14 mouse cellular contexts compared by ENCODE assay signal in genomic region chr1:185749251-185749650, GRCm38 (mm10).
"Had no signal": no experiment of that assay in that cellular context is flagged by ENCODE, and none has a peak within 500 bp of the region (broad histone marks: within the 10 kb centered on the region; RNA-seq: fewer than 3 reads in every experiment).

No protein-coding gene starts in this region.

- H3K27ac ChIP-seq: midbrain, embryonic 10.5 days; midbrain, embryonic 12.5 days; neural tube, embryonic 12.5 days; stomach, embryonic 15.5 days; stomach, postnatal 0 days had no signal

- ATAC-seq: midbrain, embryonic 16.5 days had no signal

- H3K9ac ChIP-seq: lung, embryonic 14.5 days; midbrain, embryonic 12.5 days; neural tube, embryonic 12.5 days; stomach, embryonic 15.5 days had no signal

- H3K4me3 ChIP-seq: midbrain, embryonic 10.5 days; midbrain, embryonic 12.5 days; neural tube, embryonic 12.5 days; stomach, embryonic 15.5 days had no signal

- H3K9me3 ChIP-seq: midbrain, embryonic 10.5 days; midbrain, embryonic 12.5 days; neural tube, embryonic 12.5 days; stomach, embryonic 15.5 days had no signal

- H3K4me2 ChIP-seq: lung, embryonic 14.5 days; midbrain, embryonic 12.5 days; neural tube, embryonic 12.5 days; stomach, embryonic 15.5 days had no signal

- H3K36me3 ChIP-seq: midbrain, embryonic 10.5 days; midbrain, embryonic 12.5 days; neural tube, embryonic 12.5 days; stomach, embryonic 15.5 days had no signal

- DNase-seq: lung, embryonic 14.5 days; lung, postnatal 10 days; lung, postnatal 4 days; midbrain, embryonic 14.5 days; right cerebral cortex, postnatal 14 days; thymus, adult 2 months; thymus, postnatal 25 days; thymus, postnatal 4 days had no signal

- H3K4me1 ChIP-seq: midbrain, embryonic 10.5 days; neural tube, embryonic 12.5 days; stomach, embryonic 15.5 days had no signal

- H3K27me3 ChIP-seq: midbrain, embryonic 12.5 days; neural tube, embryonic 12.5 days; stomach, embryonic 15.5 days had no signal
